Comparison of ENCODE assay signal across 8 mouse cellular contexts in genomic region chr2:65238964-65239570, GRCm38 (mm10). TPM values are rescaled to one million over a fixed set of nuclear protein-coding genes. Genes with fewer than 3 reads are reported as not detected.
DNase-seq lines count a peak whose midpoint lies in the region; ATAC-seq and TF ChIP-seq lines count a peak whose summit lies in the region.

TSS of gene Cobll1 (minus strand) at chr2:65239403.

- TF ChIP-seq EP300 in liver, postnatal 0 days (IDR thresholded peaks at IDR 0.05; ENCODE audit: low read depth), result no peak

- peak within 1 kb of the TSS; percentile 95 for H3K4me2 ChIP-seq in embryonic facial prominence, embryonic 15.5 days (replicated peaks)
- H3K4me2 ChIP-seq in hindbrain, embryonic 13.5 days, result peak within 1 kb of the TSS; percentile 97
- peak within 1 kb of the TSS; percentile 85 for H3K4me2 ChIP-seq in liver, postnatal 0 days (ENCODE audit: low read depth, low read length)

- H3K27me3 ChIP-seq in embryonic facial prominence, embryonic 15.5 days, result no peaks in the 10 kb centered on the region
- H3K27me3 ChIP-seq in hindbrain, embryonic 13.5 days, result peaks cover 36% of the 10 kb centered on the region
- no peaks in the 10 kb centered on the region for H3K27me3 ChIP-seq in liver, postnatal 0 days (ENCODE audit: insufficient read depth, low read length)

- ATAC-seq in embryonic facial prominence, embryonic 15.5 days (ENCODE audit: insufficient number of reproducible peaks, low FRiP score, low TSS enrichment, low read depth), result peak; percentile 70
- ATAC-seq in hindbrain, embryonic 13.5 days (ENCODE audit: low FRiP score), result peak; percentile 81
- ATAC-seq in liver, postnatal 0 days, result peak; percentile 44

- H3K9me3 ChIP-seq in embryonic facial prominence, embryonic 15.5 days (replicated peaks), result no peaks in the 10 kb centered on the region
- no peaks in the 10 kb centered on the region for H3K9me3 ChIP-seq in hindbrain, embryonic 13.5 days
- no peaks in the 10 kb centered on the region for H3K9me3 ChIP-seq in liver, postnatal 0 days (ENCODE audit: low read length)

- no peaks in the 10 kb centered on the region for H3K36me3 ChIP-seq in embryonic facial prominence, embryonic 15.5 days
- no peaks in the 10 kb centered on the region for H3K36me3 ChIP-seq in hindbrain, embryonic 13.5 days
- no peaks in the 10 kb centered on the region for H3K36me3 ChIP-seq in liver, postnatal 0 days (replicated peaks; ENCODE audit: insufficient read depth, low read length)

- H3K4me3 ChIP-seq in embryonic facial prominence, embryonic 15.5 days (replicated peaks), result peak within 1 kb of the TSS; percentile 64
- H3K4me3 ChIP-seq in hindbrain, embryonic 13.5 days, result peak within 1 kb of the TSS; percentile 72
- peak within 1 kb of the TSS; percentile 71 for H3K4me3 ChIP-seq in liver, postnatal 0 days (ENCODE audit: low read depth, low read length)

- intact Hi-C loops in gastrocnemius, postnatal 14 days (cut with DNase I; ENCODE audit: low total_unique reads), result no loop called here

- under 1% methylated on average over 37 of the region's 37 CpGs for WGBS in embryonic facial prominence, embryonic 15.5 days
- under 1% methylated on average over 36 of the region's 37 CpGs for WGBS in hindbrain, embryonic 13.5 days
- WGBS in liver, postnatal 0 days (ENCODE audit: insufficient replicate concordance), result 1% methylated on average over 35 of the region's 37 CpGs

- H3K4me1 ChIP-seq in embryonic facial prominence, embryonic 15.5 days, result peaks cover 16% of the 10 kb centered on the region; the same call in 1 of the 2 replicates
- peaks cover 16% of the 10 kb centered on the region for H3K4me1 ChIP-seq in hindbrain, embryonic 13.5 days (replicated peaks)
- H3K4me1 ChIP-seq in liver, postnatal 0 days (ENCODE audit: insufficient read depth), result peaks cover 4% of the 10 kb centered on the region; the same call in 1 of the 2 replicates

- peak; percentile 50 for DNase-seq in gastrocnemius, postnatal 25 days
- DNase-seq in gastrocnemius, postnatal 14 days, result no peak
- peak; percentile 27 for DNase-seq in ES-CJ7 (ENCODE audit: low read depth, low spot score)
- DNase-seq in liver, postnatal 0 days, result peak; percentile 64
- DNase-seq in retina, postnatal 7 days (ENCODE audit: low read depth, low spot score), result peak; percentile 6
- DNase-seq in Muller cell, postnatal 12 days (ENCODE audit: inconsistent ontology term), result no peak

- no peak for TF ChIP-seq CTCF in liver, postnatal 0 days (IDR thresholded peaks at IDR 0.05; ENCODE audit: low read depth)

- peak within 1 kb of the TSS; percentile 53 for H3K9ac ChIP-seq in embryonic facial prominence, embryonic 15.5 days
- peak within 1 kb of the TSS; percentile 72 for H3K9ac ChIP-seq in hindbrain, embryonic 13.5 days
- H3K9ac ChIP-seq in liver, postnatal 0 days (replicated peaks), result peak within 1 kb of the TSS; percentile 82

- peak within 1 kb of the TSS; percentile 74 for H3K27ac ChIP-seq in embryonic facial prominence, embryonic 15.5 days (replicated peaks)
- H3K27ac ChIP-seq in hindbrain, embryonic 13.5 days, result peak within 1 kb of the TSS; percentile 30; the same call in 1 of the 2 replicates
- peak within 1 kb of the TSS; percentile 98 for H3K27ac ChIP-seq in liver, postnatal 0 days (ENCODE audit: low read depth)

RNA-seq across cellular contexts. Expression of gene Cobll1, which starts in this region (rescaled TPM):
- total RNA-seq in gastrocnemius, postnatal 25 days (2021), result 1 to 10 TPM; 3.9 to 4.8 TPM
- total RNA-seq in gastrocnemius, postnatal 14 days (2021), result 1 to 10 TPM; 6.3 to 6.4 TPM
- 4.1 and 4.7 TPM in 2 replicates for polyA plus RNA-seq in embryonic facial prominence, embryonic 15.5 days (2015; fragmentation: Nextera tagmentation; extraction: Ambion mirVana)
- polyA plus RNA-seq in hindbrain, embryonic 13.5 days (2015; fragmentation: Nextera tagmentation; extraction: Ambion mirVana), result 2.6 and 3.0 TPM in 2 replicates
- polyA plus RNA-seq in liver, postnatal 0 days (2015; fragmentation: Nextera tagmentation; extraction: Ambion mirVana), result 6.7 and 7.0 TPM in 2 replicates

Comparison
In these comparisons a context has a peak if more than half of its experiments do, and no peak if none do; other contexts are left out.
1. DNase-seq: peak in gastrocnemius, postnatal 25 days (single experiment), ES-CJ7 (single experiment), liver, postnatal 0 days (single experiment) and retina, postnatal 7 days (single experiment); none in gastrocnemius, postnatal 14 days (single experiment) and Muller cell, postnatal 12 days (single experiment).
2. H3K27ac ChIP-seq: peak in every context shown above with its lines; median percentile 98 in liver, postnatal 0 days; 74 in embryonic facial prominence, embryonic 15.5 days; 30 in hindbrain, embryonic 13.5 days.
3. Peak in every context shown above with its lines, with median percentiles within 50 percentile points of each other: ATAC-seq, H3K4me2 ChIP-seq, H3K4me3 ChIP-seq and H3K9ac ChIP-seq.